ENCODE assay signal across 9 mouse cellular contexts in the genomic region with DNA sequence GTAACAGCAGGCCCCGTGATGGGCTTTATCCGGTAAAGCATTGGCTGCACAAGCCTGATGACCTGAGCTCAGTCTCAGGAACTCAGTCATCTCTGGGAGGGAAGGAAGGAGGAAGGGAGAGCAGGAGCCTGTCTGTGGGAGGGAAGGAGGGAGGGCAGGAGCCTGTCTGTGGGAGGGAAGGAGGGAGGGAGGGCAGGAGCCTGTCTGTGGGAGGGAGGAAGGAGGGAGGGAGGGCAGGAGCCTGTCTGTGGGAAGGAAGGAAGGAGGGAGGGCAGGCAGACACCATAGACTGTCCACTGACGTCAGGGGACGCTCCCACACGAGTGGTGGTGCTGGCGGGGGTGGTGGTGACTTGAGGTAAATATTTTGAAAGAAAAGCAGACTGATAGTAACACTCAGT. TPM values are rescaled to one million over a fixed set of nuclear protein-coding genes. Genes with fewer than 3 reads are reported as not detected.
A peak's percentile ranks its signal among the peaks of the same experiment; 100 is the strongest.
DNase-seq lines count a peak whose midpoint lies in the region; ATAC-seq and TF ChIP-seq lines count a peak whose summit lies in the region.
"Had no signal": no experiment of that assay in that cellular context is flagged by ENCODE, and none has a peak within 500 bp of the region (broad histone marks: within the 10 kb centered on the region; RNA-seq: fewer than 3 reads in every experiment).

No protein-coding gene starts in this region.

- peak; percentile 73 for ATAC-seq in embryonic facial prominence, embryonic 15.5 days (ENCODE audit: insufficient number of reproducible peaks, low FRiP score, low TSS enrichment, low read depth)
- ATAC-seq in intestine, embryonic 16.5 days = peak; percentile 63
- peak; percentile 81; the same call in 1 of the 2 replicates for ATAC-seq in neural tube, embryonic 15.5 days (ENCODE audit: low FRiP score)

- no peak overlapping the region for H3K4me2 ChIP-seq in embryonic facial prominence, embryonic 15.5 days (replicated peaks)
- no peak overlapping the region for H3K4me2 ChIP-seq in intestine, embryonic 16.5 days (ENCODE audit: low read depth, low read length)
- H3K4me2 ChIP-seq in neural tube, embryonic 15.5 days = no peak overlapping the region

- no peaks in the 10 kb centered on the region for H3K4me1 ChIP-seq in kidney, adult 2 months (ENCODE audit: control insufficient read depth, insufficient read depth, low read length)
- H3K4me1 ChIP-seq in embryonic facial prominence, embryonic 15.5 days = no peaks in the 10 kb centered on the region
- no peaks in the 10 kb centered on the region for H3K4me1 ChIP-seq in intestine, embryonic 16.5 days (ENCODE audit: control insufficient read depth, insufficient read depth, low read length)
- no peaks in the 10 kb centered on the region for H3K4me1 ChIP-seq in neural tube, embryonic 15.5 days

- no peak overlapping the region for H3K9ac ChIP-seq in embryonic facial prominence, embryonic 15.5 days
- H3K9ac ChIP-seq in intestine, embryonic 16.5 days (ENCODE audit: low read depth, low read length) = no peak overlapping the region
- H3K9ac ChIP-seq in neural tube, embryonic 15.5 days (replicated peaks) = no peak overlapping the region

- WGBS in kidney, adult 2 months = 79% methylated on average over 6 of the region's 6 CpGs
- 74% methylated on average over 6 of the region's 6 CpGs for WGBS in embryonic facial prominence, embryonic 15.5 days
- 77% methylated on average over 6 of the region's 6 CpGs for WGBS in intestine, embryonic 16.5 days
- WGBS in neural tube, embryonic 15.5 days = 84% methylated on average over 6 of the region's 6 CpGs

- no peak overlapping the region for H3K4me3 ChIP-seq in kidney, adult 2 months (ENCODE audit: insufficient read depth, low read depth, low read length)
- H3K4me3 ChIP-seq in embryonic facial prominence, embryonic 15.5 days (replicated peaks) = no peak overlapping the region
- no peak overlapping the region for H3K4me3 ChIP-seq in intestine, embryonic 16.5 days (ENCODE audit: low read length)
- H3K4me3 ChIP-seq in neural tube, embryonic 15.5 days (replicated peaks) = no peak overlapping the region

- TF ChIP-seq CTCF in kidney, adult 2 months (conservative IDR thresholded peaks at IDR 0.05; ENCODE audit: insufficient read depth, insufficient read length, low read depth, low read length) = no peak

- TF ChIP-seq POLR2A in kidney, adult 2 months (IDR thresholded peaks at IDR 0.05; ENCODE audit: low read depth, low read length) = no peak

- no peak overlapping the region for H3K27ac ChIP-seq in kidney, adult 2 months (ENCODE audit: insufficient read depth, low read depth, low read length)
- H3K27ac ChIP-seq in embryonic facial prominence, embryonic 15.5 days (replicated peaks) = no peak overlapping the region
- H3K27ac ChIP-seq in intestine, embryonic 16.5 days (ENCODE audit: low read length) = no peak overlapping the region
- no peak overlapping the region for H3K27ac ChIP-seq in neural tube, embryonic 15.5 days (replicated peaks)

- H3K9me3 ChIP-seq in embryonic facial prominence, embryonic 15.5 days (replicated peaks) = no peaks in the 10 kb centered on the region
- H3K9me3 ChIP-seq in intestine, embryonic 16.5 days (ENCODE audit: control insufficient read depth, low read length) = no peaks in the 10 kb centered on the region
- H3K9me3 ChIP-seq in neural tube, embryonic 15.5 days (replicated peaks) = no peaks in the 10 kb centered on the region

- no peaks in the 10 kb centered on the region for H3K27me3 ChIP-seq in kidney, adult 2 months (replicated peaks; ENCODE audit: control insufficient read depth, insufficient read depth, low read length)
- H3K27me3 ChIP-seq in embryonic facial prominence, embryonic 15.5 days = no peaks in the 10 kb centered on the region
- H3K27me3 ChIP-seq in intestine, embryonic 16.5 days (replicated peaks; ENCODE audit: control insufficient read depth, insufficient read depth, low read length) = no peaks in the 10 kb centered on the region
- H3K27me3 ChIP-seq in neural tube, embryonic 15.5 days (replicated peaks) = no peaks in the 10 kb centered on the region

- no peaks in the 10 kb centered on the region for H3K36me3 ChIP-seq in kidney, adult 2 months (ENCODE audit: control insufficient read depth, insufficient read depth, low read length)
- peaks cover 48% of the 10 kb centered on the region for H3K36me3 ChIP-seq in embryonic facial prominence, embryonic 15.5 days
- H3K36me3 ChIP-seq in intestine, embryonic 16.5 days (ENCODE audit: control insufficient read depth, insufficient read depth, low read length) = peaks cover 13% of the 10 kb centered on the region
- no peaks in the 10 kb centered on the region for H3K36me3 ChIP-seq in neural tube, embryonic 15.5 days

- DNase-seq in kidney, postnatal 4 days = peak; percentile 11 to 28
- no peak for DNase-seq in kidney, adult 2 months
- DNase-seq in spleen, adult 18-20 months = no peak
- no peak for DNase-seq in right cerebral cortex, postnatal 4 days
- DNase-seq in layer of hippocampus, postnatal 25 days (ENCODE audit: extremely low spot score in 1 of 2, low spot score in 1 of 2) = no peak
- DNase-seq: cerebellum, postnatal 10 days had no signal

RNA-seq across cellular contexts. Expression of a gene that starts 31.9 kb away (rescaled TPM):
- 247 and 284 TPM in 2 replicates for polyA plus RNA-seq in kidney, adult 2 months (2012; rRNA removed)
- 10.5 and 13.4 TPM in 2 replicates for polyA plus RNA-seq in embryonic facial prominence, embryonic 15.5 days (2015; fragmentation: Nextera tagmentation; extraction: Ambion mirVana)
- 8.8 and 9.1 TPM in 2 replicates for polyA plus RNA-seq in intestine, embryonic 16.5 days (2015; fragmentation: Nextera tagmentation; extraction: Ambion mirVana)
- polyA plus RNA-seq in neural tube, embryonic 15.5 days (2015; fragmentation: Nextera tagmentation; extraction: Ambion mirVana) = 4.2 and 5.2 TPM in 2 replicates
- total RNA-seq in layer of hippocampus, postnatal 25 days (2021) = 1 to 10 TPM; 4.3 to 4.8 TPM

RNA-seq across cellular contexts. Expression of a gene that starts 36.8 kb away (rescaled TPM):
- 0.15 and 0.48 TPM in 2 replicates for polyA plus RNA-seq in kidney, adult 2 months (2012; rRNA removed)
- 20.5 and 20.7 TPM in 2 replicates for polyA plus RNA-seq in embryonic facial prominence, embryonic 15.5 days (2015; fragmentation: Nextera tagmentation; extraction: Ambion mirVana)
- 14.2 and 18.4 TPM in 2 replicates for polyA plus RNA-seq in intestine, embryonic 16.5 days (2015; fragmentation: Nextera tagmentation; extraction: Ambion mirVana)
- polyA plus RNA-seq in neural tube, embryonic 15.5 days (2015; fragmentation: Nextera tagmentation; extraction: Ambion mirVana) = 2.9 and 7.9 TPM in 2 replicates
- 1 to 10 TPM; 1.5 to 2.4 TPM for total RNA-seq in layer of hippocampus, postnatal 25 days (2021)

RNA-seq across cellular contexts. Expression of a gene that starts 58.4 kb away (rescaled TPM):
- polyA plus RNA-seq in kidney, adult 2 months (2012; rRNA removed) = 0.30 and 0.59 TPM in 2 replicates
- polyA plus RNA-seq in embryonic facial prominence, embryonic 15.5 days (2015; fragmentation: Nextera tagmentation; extraction: Ambion mirVana) = 4.0 and 5.1 TPM in 2 replicates
- 1.2 and 1.7 TPM in 2 replicates for polyA plus RNA-seq in intestine, embryonic 16.5 days (2015; fragmentation: Nextera tagmentation; extraction: Ambion mirVana)
- polyA plus RNA-seq in neural tube, embryonic 15.5 days (2015; fragmentation: Nextera tagmentation; extraction: Ambion mirVana) = 2.4 and 2.5 TPM in 2 replicates
- total RNA-seq in layer of hippocampus, postnatal 25 days (2021) = 1 to 10 TPM; 2.2 to 2.3 TPM

Comparison
In these comparisons a context has a peak if more than half of its experiments do, and no peak if none do; other contexts are left out.
1. DNase-seq: peak in kidney, postnatal 4 days (2 of 2); none in kidney, adult 2 months (single experiment), spleen, adult 18-20 months (0 of 2), right cerebral cortex, postnatal 4 days (single experiment) and layer of hippocampus, postnatal 25 days (0 of 2).
2. RNA of a gene that starts 31.9 kb away (polyA plus RNA-seq): 247 to 284 TPM in kidney, adult 2 months; 10.5 to 13.4 TPM in embryonic facial prominence, embryonic 15.5 days, 8.8 to 9.1 TPM in intestine, embryonic 16.5 days and 4.2 to 5.2 TPM in neural tube, embryonic 15.5 days; every median in the first group is over 10 times any median in the second.
3. Peak in every context shown above with its lines, with median percentiles within 50 percentile points of each other: ATAC-seq.